Mouse (Mus musculus) thymus, adult 2 months (tissue): ENCODE data around the gene Sdc3.

Experiments used
- CTCF ChIP-seq: fragments of 200-500 bp; IDR thresholded peaks from 2 replicates; pipeline ENCODE4 v1.5.1; 2012; ENCODE audit warnings: mild to moderate bottlenecking, control low read depth, low read length, moderate library complexity, borderline replicate concordance; ENCODE audit not compliant: control insufficient read depth, poor library complexity, insufficient read depth; ENCODE audit errors: extremely low read depth
- POLR2A ChIP-seq: fragments of 200-500 bp; IDR thresholded peaks from 2 replicates; pipeline ENCODE4 v1.6.1; 2012; ENCODE audit warnings: mild to moderate bottlenecking, low read length, control low read depth, moderate library complexity; ENCODE audit not compliant: control insufficient read depth, poor library complexity, insufficient read depth; ENCODE audit errors: extremely low read depth

- TF ChIP-seq CTCF (no peak), POLR2A (no peak)
These were observed 21.6 kb downstream of the Sdc3 start for GRCm38 (mm10) chr4:130813958-130814357.
